Mouse (Mus musculus): ENCODE results near the gene Slc1a2. TPM values are rescaled to one million over a fixed set of nuclear protein-coding genes. Genes with fewer than 3 reads are reported as not detected.
A peak's percentile ranks its signal among the peaks of the same experiment; 100 is the strongest.

Gene Slc1a2
- total and polyA plus RNA-seq, 3 experiments: 0.05 TPM; not detected in 2

GRCm38 (mm10) chr2:102735811-102736210 is 77.4 kb downstream of the Slc1a2 start:
- no peak for TF ChIP-seq GATA1 (IDR thresholded peaks at IDR 0.05; ENCODE audit: borderline replicate concordance, low read length)
- TF ChIP-seq CTCF (IDR thresholded peaks at IDR 0.05; ENCODE audit: low read depth, low read length): no peak
- TF ChIP-seq POLR2AphosphoS5 (IDR thresholded peaks at IDR 0.05; ENCODE audit: insufficient replicate concordance, low read depth, low read length): no peak
- TF ChIP-seq GATA2 (IDR thresholded peaks at IDR 0.05; ENCODE audit: borderline replicate concordance, low read depth, low read length): no peak
- no peak for TF ChIP-seq TAL1 (conservative IDR thresholded peaks at IDR 0.05; ENCODE audit: low read depth, low read length)
- DNase-seq (ENCODE audit: low spot score) (no peak), ATAC-seq (ENCODE audit: extremely low read depth, insufficient number of reproducible peaks, low FRiP score, poor library complexity, severe bottlenecking) (no peak)
- Histone ChIP-seq H3K27me3 (ENCODE audit: insufficient read depth, low read length) (peaks cover 41% of the 10 kb centered on the region), H3K4me1 (ENCODE audit: insufficient read depth, low read depth, low read length) (0 out of 2 replicates have a peak, but pooled peaks cover 5% of the 10 kb centered on the region), H3K4me3 (ENCODE audit: low read depth, low read length) (no peak overlapping the region), H3K36me3 (replicated peaks) (no peaks in the 10 kb centered on the region), H3K9me3 (replicated peaks) (no peaks in the 10 kb centered on the region)

GRCm38 (mm10) chr2:102736490-102736889 is 78.0 kb downstream of the Slc1a2 start:
- H3K36me3 ChIP-seq (replicated peaks): no peaks in the 10 kb centered on the region
- no peak overlapping the region for H3K4me3 ChIP-seq (ENCODE audit: low read depth, low read length)
- TF ChIP-seq GATA2 (IDR thresholded peaks at IDR 0.05; ENCODE audit: borderline replicate concordance, low read depth, low read length) (no peak), CTCF (IDR thresholded peaks at IDR 0.05; ENCODE audit: low read depth, low read length) (no peak), POLR2AphosphoS5 (IDR thresholded peaks at IDR 0.05; ENCODE audit: insufficient replicate concordance, low read depth, low read length) (no peak), TAL1 (conservative IDR thresholded peaks at IDR 0.05; ENCODE audit: low read depth, low read length) (no peak), GATA1 (IDR thresholded peaks at IDR 0.05; ENCODE audit: borderline replicate concordance, low read length) (no peak)
- peaks cover 45% of the 10 kb centered on the region for H3K27me3 ChIP-seq (ENCODE audit: insufficient read depth, low read length)
- H3K9me3 ChIP-seq (replicated peaks): no peaks in the 10 kb centered on the region
- H3K4me1 ChIP-seq (ENCODE audit: insufficient read depth, low read depth, low read length): 0 out of 2 replicates have a peak, but pooled peaks cover 6% of the 10 kb centered on the region
- DNase-seq (ENCODE audit: low spot score): no peak
- ATAC-seq (ENCODE audit: extremely low read depth, insufficient number of reproducible peaks, low FRiP score, poor library complexity, severe bottlenecking): no peak

- DNase-seq (ENCODE audit: low spot score) (no peak), ATAC-seq (ENCODE audit: extremely low read depth, insufficient number of reproducible peaks, low FRiP score, poor library complexity, severe bottlenecking) (no peak)
- Histone ChIP-seq H3K4me1 (ENCODE audit: insufficient read depth, low read depth, low read length) (peaks cover 23% of the 10 kb centered on the region), H3K36me3 (replicated peaks) (no peaks in the 10 kb centered on the region), H3K9me3 (replicated peaks) (no peaks in the 10 kb centered on the region), H3K4me3 (ENCODE audit: low read depth, low read length) (no peak overlapping the region), H3K27me3 (ENCODE audit: insufficient read depth, low read length) (peaks cover 35% of the 10 kb centered on the region)
- no peak for TF ChIP-seq GATA2 (IDR thresholded peaks at IDR 0.05; ENCODE audit: borderline replicate concordance, low read depth, low read length)
- TF ChIP-seq POLR2AphosphoS5 (IDR thresholded peaks at IDR 0.05; ENCODE audit: insufficient replicate concordance, low read depth, low read length): no peak
- no peak for TF ChIP-seq CTCF (IDR thresholded peaks at IDR 0.05; ENCODE audit: low read depth, low read length)
- no peak for TF ChIP-seq GATA1 (IDR thresholded peaks at IDR 0.05; ENCODE audit: borderline replicate concordance, low read length)
- no peak for TF ChIP-seq TAL1 (conservative IDR thresholded peaks at IDR 0.05; ENCODE audit: low read depth, low read length)
Measured at GRCm38 (mm10) chr2:102738852-102739251, 80.4 kb downstream of the Slc1a2 start.

GRCm38 (mm10) chr2:102742685-102743084 is 84.2 kb downstream of the Slc1a2 start:
- peaks cover 15% of the 10 kb centered on the region for H3K27me3 ChIP-seq (ENCODE audit: insufficient read depth, low read length)
- DNase-seq (ENCODE audit: low spot score): no peak
- peaks cover 49% of the 10 kb centered on the region for H3K4me1 ChIP-seq (ENCODE audit: insufficient read depth, low read depth, low read length)
- no peaks in the 10 kb centered on the region for H3K36me3 ChIP-seq (replicated peaks)
- ATAC-seq (ENCODE audit: extremely low read depth, insufficient number of reproducible peaks, low FRiP score, poor library complexity, severe bottlenecking): no peak
- H3K9me3 ChIP-seq (replicated peaks): no peaks in the 10 kb centered on the region
- H3K4me3 ChIP-seq (ENCODE audit: low read depth, low read length): no peak overlapping the region
- TF ChIP-seq GATA2 (IDR thresholded peaks at IDR 0.05; ENCODE audit: borderline replicate concordance, low read depth, low read length): no peak
- no peak for TF ChIP-seq CTCF (IDR thresholded peaks at IDR 0.05; ENCODE audit: low read depth, low read length)
- no peak for TF ChIP-seq TAL1 (conservative IDR thresholded peaks at IDR 0.05; ENCODE audit: low read depth, low read length)
- no peak for TF ChIP-seq GATA1 (IDR thresholded peaks at IDR 0.05; ENCODE audit: borderline replicate concordance, low read length)
- TF ChIP-seq POLR2AphosphoS5 (IDR thresholded peaks at IDR 0.05; ENCODE audit: insufficient replicate concordance, low read depth, low read length): no peak

- ATAC-seq (ENCODE audit: extremely low read depth, insufficient number of reproducible peaks, low FRiP score, poor library complexity, severe bottlenecking) (peak; percentile 32; the same call in 1 of the 2 replicates), DNase-seq (ENCODE audit: low spot score) (peak; percentile 28)
- peaks cover 49% of the 10 kb centered on the region for H3K4me1 ChIP-seq (ENCODE audit: insufficient read depth, low read depth, low read length)
- TF ChIP-seq POLR2AphosphoS5 (IDR thresholded peaks at IDR 0.05; ENCODE audit: insufficient replicate concordance, low read depth, low read length): no peak
- TF ChIP-seq GATA1 (IDR thresholded peaks at IDR 0.05; ENCODE audit: borderline replicate concordance, low read length): no peak
- peak; percentile 36; the same call in 1 of the 2 replicates for TF ChIP-seq CTCF (IDR thresholded peaks at IDR 0.05; ENCODE audit: low read depth, low read length)
- H3K36me3 ChIP-seq (replicated peaks): no peaks in the 10 kb centered on the region
- no peak overlapping the region for H3K4me3 ChIP-seq (ENCODE audit: low read depth, low read length)
- H3K27me3 ChIP-seq (ENCODE audit: insufficient read depth, low read length): peaks cover 9% of the 10 kb centered on the region
- H3K9me3 ChIP-seq (replicated peaks): no peaks in the 10 kb centered on the region
Measured at GRCm38 (mm10) chr2:102743918-102744696, 85.6 kb downstream of the Slc1a2 start.

GRCm38 (mm10) chr2:102745259-102745906 is 86.9 kb downstream of the Slc1a2 start:
- Histone ChIP-seq H3K9me3 (replicated peaks) (no peaks in the 10 kb centered on the region), H3K4me1 (ENCODE audit: insufficient read depth, low read depth, low read length) (peaks cover 56% of the 10 kb centered on the region), H3K4me3 (ENCODE audit: low read depth, low read length) (no peak overlapping the region; the same call in 1 of the 2 replicates), H3K27me3 (ENCODE audit: insufficient read depth, low read length) (peaks cover 5% of the 10 kb centered on the region; the same call in 1 of the 2 replicates), H3K36me3 (replicated peaks) (no peaks in the 10 kb centered on the region)
- peak; percentile 72 for DNase-seq (ENCODE audit: low spot score)
- TF ChIP-seq POLR2AphosphoS5 (IDR thresholded peaks at IDR 0.05; ENCODE audit: insufficient replicate concordance, low read depth, low read length): no peak
- TF ChIP-seq TAL1 (conservative IDR thresholded peaks at IDR 0.05; ENCODE audit: low read depth, low read length): peak; percentile 63
- ATAC-seq (ENCODE audit: extremely low read depth, insufficient number of reproducible peaks, low FRiP score, poor library complexity, severe bottlenecking): peak; percentile 95
